Mouse (Mus musculus): ENCODE results near the gene Uprt.

DNA sequence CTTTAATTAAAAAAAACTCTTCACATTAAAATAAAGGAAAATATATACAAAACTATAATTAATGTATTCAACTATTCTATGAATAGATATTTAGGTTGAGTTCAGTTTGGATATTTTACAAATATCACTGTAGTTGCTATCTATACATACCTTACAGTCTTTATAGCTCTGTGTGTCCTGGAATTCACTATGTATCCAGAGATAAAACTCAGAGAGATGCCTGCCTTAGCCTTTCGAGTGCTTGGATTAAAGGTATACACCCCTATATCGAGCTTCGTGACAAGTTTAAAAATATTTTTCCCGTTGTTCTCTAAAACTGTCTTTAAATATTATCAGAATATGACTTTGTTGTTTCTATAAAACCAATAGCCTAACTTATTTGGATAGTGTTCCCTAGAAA, 60.0 kb downstream of the Uprt start:
- TF ChIP-seq E2F4 (IDR thresholded peaks at IDR 0.05; ENCODE audit: insufficient replicate concordance, low read depth, low read length) (no peak), ZKSCAN1 (IDR thresholded peaks at IDR 0.05; ENCODE audit: borderline replicate concordance, low read depth, low read length) (no peak), POLR2A (IDR thresholded peaks at IDR 0.05; ENCODE audit: low read depth, low read length) (no peak), EP300 (IDR thresholded peaks at IDR 0.05; ENCODE audit: low read length) (no peak), ZNF384 (IDR thresholded peaks at IDR 0.05; ENCODE audit: low read depth, low read length) (no peak), TBP (conservative IDR thresholded peaks at IDR 0.05; ENCODE audit: low read depth, low read length) (no peak), NRF1 (IDR thresholded peaks at IDR 0.05; ENCODE audit: low read depth, low read length) (no peak), HCFC1 (IDR thresholded peaks at IDR 0.05; ENCODE audit: low read depth, low read length) (no peak), ZC3H11A (IDR thresholded peaks at IDR 0.05; ENCODE audit: low read depth, low read length) (no peak)

Measured in CH12.LX (cell line).